Mouse (Mus musculus) natural killer cell, adult 2 months (primary cell): ENCODE results near the gene Parp16.

Source experiments
- DNase-seq, 2 experiments: peaks; one replicate each; pipeline ENCODE4 v3.0.0; 2022; ENCODE audit warnings: low spot score in 2 of 2

Gene Parp16

DNA sequence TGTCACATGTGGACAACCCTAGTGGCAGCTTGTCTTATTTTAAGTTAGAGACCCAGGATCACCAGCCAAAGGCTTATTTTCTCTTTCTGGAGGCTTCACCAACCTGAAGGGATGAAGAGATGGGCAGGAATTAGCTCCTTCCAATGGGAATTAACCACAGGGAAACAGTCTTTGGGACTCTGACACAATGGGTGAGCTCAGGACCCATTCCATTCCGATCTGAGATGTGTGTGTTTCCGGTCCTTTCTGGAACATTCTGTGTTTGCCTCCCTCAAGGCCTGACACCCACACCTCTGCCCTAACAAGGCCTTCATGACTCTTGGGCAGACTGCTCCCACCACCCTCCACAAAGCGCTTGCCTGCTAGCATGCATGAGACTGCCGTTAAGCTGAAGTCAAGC lies at the start of gene Parp16:
Parp16 (plus strand) TSS at position 301 of the 400 bp plus-strand sequence.
- DNase-seq = no peak

DNA sequence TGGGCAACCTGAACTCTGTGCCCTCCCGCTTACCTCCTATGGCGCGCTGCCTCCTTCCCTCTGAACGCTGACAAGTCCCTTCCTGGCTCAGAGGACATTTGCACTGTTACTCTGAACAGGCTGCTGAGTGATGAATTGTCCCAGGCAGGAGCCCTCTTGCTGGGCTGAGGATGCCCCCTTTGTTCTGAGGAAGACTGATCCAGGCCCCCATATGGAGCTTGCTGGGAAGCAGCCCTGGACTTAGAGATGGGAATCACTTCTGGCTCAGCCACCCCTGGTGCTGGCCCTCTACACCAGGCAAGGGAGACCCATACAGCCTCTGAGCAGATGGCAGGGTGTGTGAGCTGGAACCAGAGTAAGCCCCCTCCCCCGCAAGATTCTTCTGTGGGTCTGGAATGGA lies 49.2 kb upstream of the Parp16 start:
- DNase-seq = no peak

DNA sequence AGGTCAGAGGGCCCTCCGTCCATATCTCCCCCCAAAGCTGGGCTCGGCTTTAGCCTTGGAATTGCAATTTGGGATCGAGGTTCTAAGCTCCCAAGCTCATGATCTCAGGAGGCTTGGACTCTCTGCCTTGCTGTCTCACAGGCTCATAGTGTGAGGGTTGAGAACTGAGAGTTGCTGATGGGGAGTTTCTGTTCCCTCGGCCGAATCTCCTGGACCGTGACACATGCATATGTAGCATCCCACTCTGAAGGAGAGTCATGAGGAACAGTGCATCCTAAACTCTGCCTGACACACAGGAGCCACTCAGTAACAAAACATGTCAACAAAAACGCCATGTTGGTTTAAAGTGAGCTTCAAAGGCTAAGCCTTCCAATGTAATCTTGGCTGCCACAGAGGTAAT lies 46.6 kb upstream of the Parp16 start:
- no peak for DNase-seq

DNA sequence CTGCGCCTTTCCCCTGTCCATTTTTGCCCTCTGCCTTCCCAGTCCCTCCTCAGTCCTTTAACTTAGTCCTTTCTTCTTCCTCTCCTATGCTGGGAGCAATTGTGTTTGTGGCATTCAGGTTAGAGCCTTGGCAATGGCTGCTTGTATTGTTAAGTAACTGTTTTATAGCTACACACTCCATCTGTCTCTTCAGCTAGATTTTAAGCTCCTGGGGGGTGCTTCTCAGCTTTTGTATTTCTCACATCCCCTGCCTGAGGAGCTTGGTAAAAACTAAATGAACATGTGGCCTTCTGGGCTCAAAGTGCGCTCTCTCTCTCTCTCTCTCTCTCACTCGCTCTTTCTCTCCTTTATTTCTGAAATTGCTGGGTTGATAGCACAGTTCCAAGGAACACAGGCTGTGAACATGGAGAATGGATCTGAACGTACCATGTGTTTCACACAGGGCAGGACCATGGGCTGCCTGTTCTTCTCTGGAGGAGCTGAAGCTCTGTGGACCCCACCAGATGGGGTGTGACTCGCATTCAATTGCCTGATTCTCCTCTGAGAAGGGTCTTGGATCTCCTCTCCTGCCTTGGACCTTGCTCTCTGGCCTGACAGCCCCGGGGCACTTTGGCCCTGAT lies 42.3 kb upstream of the Parp16 start:
- no peak for DNase-seq

DNA sequence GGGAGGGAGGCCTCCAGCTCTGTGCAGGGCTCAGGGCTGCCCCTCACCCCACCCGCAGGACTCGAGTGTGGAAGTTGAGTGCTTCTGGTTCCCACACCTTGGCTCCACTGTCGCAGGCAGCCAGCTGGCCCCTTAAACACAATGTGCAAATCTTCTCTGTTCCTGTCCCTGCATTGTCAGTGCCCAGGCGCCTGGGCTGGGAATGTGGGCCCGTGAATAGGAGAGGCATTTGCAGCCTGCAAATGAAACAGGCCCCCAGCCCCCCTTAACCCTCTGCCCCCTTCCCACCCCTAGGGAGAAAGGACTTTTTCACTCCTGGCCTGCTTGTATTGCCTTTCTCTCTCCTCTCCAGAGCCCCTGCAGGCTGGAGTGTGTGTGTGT lies 41.8 kb upstream of the Parp16 start:
- DNase-seq = no peak

DNA sequence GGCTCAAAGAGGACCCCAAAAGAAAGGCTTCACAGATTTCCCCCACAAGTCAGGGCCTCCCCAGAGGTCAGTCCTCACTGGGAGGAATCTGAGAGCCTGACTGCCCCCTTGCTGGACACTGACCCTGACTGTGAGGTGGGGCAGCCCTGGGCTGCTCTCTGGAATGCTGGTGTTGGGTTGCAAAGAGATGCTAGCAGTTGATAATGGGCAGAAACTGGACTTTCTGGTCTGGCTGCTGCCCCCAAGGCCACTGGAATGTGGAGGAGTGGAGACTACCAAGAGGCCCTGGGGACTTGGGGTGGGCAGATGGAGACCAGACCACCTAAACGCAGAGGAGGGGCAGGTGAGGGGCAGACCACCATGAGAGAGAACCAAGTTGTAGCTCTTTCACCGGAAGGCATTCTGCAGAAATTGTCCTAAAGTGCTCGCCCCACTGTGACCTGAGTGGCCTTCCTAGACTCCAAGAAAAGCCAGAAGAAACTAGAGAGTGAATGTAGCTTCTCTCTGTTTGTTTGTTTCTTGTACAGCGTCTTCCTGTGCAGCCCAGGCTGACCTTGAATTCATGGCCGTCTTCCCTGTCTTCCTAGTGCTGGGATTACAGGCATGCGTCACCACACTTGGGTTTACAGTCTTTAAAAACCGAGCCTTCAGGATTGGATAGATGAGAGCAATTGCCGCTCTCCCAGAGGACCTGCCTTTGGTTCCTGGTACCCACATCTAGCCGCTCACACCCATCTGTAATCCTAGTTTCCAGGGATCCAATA lies 40.3 kb upstream of the Parp16 start:
- DNase-seq = no peak

DNA sequence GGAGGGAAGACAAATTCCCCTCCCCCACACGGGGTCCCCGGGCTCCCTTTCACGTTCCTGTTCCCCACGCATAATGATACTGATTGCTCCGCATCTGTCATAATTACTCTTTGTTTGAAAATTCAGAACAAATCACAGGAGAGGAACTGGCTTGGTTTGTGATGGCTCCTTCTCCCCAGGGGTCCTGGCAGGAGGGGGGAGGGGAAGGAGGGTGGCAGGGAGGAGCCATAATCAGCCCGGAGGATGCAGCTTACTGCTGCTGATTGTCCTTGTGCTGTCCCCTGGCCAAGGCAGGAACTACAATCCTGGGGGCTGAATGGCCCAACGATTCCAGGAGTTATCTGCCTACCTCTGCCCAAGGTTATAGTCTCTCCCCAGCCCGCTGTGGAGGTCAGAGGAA lies 38.5 kb upstream of the Parp16 start:
- no peak for DNase-seq

DNA sequence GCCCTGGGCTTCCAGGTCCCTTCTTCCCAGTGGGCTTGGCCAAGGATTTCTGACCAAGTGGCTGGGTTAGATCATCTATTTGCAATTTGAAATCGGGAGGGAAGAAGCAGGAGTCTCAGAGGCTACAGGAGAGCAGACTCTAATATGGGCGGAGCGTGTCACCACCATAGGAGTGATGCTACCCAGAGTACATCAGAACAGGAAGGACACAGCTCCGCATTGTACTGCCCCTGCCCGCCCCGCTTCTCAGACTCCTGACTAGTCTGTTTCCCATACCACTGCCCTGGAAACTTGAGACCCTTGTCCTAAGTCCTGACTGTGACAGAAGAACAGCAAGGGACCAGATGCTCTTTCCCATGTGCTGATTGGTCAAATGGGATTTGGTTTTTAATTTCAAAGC lies 37.5 kb upstream of the Parp16 start:
- no peak for DNase-seq

DNA sequence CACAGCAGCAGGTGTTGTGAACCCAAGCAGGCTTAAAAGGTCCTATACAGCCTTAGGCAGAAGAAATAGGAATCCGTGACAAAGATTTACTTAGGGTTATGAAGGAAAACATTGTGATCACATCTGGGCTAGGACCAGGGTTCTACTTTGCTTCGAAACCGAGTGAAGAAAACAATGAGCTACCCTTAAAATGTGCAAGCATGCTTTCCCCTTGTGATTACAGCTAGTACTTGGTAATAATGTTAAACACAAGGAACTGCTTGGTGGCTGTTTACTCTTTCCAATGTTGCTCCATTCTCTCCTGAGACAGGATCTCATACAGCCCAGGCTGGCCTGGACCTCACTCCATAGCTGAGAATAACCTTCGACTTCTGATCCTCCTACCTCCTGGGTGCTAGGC lies 34.0 kb upstream of the Parp16 start:
- DNase-seq = no peak

DNA sequence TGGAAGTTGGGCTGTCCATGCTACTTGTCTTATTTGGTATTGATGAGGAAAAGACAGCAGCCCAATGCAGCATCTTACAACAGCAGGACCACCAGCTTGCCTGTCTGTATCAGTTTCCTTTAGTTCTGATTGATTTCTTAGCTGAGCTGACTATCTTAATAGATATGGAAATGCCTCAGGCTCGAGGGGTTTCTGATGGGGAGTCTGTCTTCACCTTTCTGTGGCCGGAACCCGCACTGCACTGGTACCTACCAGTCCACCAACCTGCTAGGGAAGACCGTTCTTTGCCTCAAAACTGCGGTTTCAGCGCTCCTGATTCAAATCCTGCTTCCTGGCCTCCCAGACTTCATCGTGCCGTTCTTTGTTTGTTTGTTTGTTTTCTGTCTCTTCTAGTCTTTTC lies 33.3 kb upstream of the Parp16 start:
- DNase-seq = no peak

DNA sequence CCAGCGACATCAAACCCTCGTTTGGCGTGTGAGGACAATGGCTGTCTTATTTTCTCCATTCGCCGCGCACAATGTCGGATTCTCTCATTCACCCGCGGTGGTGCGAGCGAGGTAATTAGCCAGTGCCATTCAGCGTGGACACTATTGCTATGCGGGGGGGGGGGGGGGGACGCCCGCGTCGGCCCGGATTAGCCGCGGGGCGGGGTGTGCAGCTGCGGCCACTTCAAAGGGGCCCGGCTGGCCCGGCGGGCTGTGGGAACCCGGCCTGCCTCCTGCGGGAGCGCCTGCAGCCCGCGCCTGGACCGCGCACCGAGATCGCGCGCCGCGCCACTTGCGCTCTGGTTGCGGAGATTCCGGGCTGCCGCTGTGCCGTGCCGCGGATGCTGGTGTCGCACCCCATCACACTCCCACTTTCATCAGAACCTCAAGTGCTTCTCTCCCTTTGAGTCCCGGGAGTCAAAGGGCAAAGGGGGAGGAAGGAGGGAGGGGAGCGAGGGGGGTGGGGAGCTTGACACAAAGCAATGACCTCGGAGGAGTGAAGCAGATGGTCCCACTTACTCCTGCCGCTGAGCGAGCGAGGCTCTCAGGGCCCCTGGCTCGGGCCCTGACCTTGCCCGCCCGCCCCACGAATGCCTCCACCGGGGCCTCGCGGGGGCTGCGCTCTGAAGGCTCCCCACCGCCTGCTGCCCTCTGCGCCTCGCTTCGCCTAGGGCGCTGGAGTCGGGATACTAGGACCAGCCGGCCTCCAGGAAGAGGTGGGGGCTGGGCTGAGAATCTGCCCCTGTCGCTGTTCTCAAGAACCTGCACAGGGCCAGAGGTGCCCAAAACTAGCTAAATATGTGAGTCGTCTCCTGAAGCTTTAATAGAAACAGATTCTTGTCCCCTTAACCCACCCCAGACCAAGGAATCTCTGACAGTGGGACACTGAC lies 32.2 kb upstream of the Parp16 start:
- no peak for DNase-seq

DNA sequence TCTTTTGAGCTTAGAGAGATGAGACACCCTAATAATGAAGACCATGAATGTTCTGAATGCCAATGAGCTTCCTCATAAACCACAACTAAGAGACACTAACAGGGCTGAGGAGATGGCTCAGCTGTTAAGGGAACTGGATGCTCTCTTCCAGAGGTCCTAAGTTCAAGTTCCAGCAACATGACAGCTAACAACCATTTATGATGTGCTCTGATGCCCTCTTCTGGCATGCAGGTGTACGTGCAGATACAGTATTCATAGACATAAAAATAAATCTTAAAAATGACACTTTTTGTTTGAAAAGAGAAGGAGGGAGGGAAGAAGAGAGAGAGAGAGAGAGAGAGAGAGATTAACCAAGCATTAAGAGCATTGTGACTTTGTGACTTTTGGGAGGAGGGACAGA lies 30.3 kb upstream of the Parp16 start:
- DNase-seq = no peak

DNA sequence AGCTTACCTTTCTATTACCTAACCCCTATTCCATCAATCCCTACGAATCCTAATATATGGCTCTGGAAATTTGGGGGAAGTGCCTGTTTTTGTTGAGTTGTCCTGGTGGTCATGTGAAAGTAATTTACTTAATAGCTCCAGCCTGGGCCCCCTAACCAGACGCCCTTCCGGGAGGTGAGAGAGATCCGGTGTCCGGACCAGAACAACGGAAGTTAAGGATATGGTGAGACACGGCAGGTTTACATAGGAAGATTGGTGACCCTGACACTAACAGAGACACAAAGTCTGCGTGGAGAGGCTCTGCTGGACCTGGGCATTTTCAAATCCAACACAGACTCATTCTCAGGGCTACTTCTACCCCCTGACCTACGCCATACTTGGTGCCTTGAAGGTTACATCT lies 28.8 kb upstream of the Parp16 start:
- DNase-seq = no peak

DNA sequence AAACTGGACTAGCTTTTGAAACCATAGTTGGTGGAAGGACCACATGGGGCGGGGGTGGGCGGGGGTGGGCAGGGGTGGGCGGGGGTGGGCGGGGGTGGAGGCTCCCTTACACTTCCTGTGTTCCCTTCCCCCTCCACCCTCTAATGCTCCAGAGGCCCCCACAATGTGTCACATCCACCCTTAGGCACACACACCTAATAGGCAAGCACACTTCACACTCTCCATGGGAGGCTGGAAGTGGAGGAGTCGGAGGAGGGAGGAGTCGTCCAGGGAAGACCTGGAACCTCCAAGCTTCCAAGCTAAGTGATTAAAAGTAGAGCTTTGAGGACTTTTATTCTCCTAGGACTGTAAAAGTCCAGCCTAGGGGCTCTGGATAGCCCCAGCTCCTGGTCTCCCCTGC lies 26.6 kb upstream of the Parp16 start:
- DNase-seq = no peak

DNA sequence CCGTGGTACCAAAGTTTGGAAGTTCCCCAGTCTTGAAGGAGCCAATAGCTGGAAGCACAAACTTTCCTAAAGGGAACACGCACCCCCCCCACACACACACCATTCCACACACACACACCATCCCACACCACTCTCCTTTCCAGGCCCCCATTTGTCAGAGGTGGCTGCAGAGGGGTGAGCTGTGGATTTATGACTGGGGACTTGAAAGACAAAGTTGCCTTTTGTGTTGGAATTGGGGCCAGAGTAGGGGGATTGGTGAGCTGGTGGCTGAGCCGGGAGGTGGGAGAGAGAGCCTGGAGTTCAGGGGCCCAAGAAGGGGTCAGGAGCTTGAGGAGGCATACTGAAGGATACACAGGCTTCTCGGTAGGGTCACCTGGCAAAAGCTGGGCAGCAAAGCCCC lies 26.2 kb upstream of the Parp16 start:
- DNase-seq = no peak

DNA sequence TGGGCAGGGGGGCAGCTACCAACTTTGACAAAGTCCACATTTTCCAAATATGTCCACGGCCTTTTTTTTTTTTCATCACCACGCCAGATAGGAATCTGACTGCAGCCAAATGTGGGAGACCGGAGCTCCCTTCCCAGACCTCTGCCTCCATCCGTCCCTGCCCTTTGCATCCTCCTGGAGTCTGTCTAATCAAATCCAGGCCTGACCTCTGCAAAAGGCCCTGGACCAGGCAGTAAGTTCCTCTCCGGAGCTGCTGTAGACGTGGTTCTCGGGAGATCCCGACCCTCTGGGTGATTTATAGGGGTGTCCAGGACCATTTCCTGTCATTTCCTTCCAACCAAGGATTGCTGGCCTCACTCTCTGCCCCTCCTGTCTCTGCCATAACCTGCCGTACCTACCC lies 22.5 kb upstream of the Parp16 start:
- DNase-seq = no peak

DNA sequence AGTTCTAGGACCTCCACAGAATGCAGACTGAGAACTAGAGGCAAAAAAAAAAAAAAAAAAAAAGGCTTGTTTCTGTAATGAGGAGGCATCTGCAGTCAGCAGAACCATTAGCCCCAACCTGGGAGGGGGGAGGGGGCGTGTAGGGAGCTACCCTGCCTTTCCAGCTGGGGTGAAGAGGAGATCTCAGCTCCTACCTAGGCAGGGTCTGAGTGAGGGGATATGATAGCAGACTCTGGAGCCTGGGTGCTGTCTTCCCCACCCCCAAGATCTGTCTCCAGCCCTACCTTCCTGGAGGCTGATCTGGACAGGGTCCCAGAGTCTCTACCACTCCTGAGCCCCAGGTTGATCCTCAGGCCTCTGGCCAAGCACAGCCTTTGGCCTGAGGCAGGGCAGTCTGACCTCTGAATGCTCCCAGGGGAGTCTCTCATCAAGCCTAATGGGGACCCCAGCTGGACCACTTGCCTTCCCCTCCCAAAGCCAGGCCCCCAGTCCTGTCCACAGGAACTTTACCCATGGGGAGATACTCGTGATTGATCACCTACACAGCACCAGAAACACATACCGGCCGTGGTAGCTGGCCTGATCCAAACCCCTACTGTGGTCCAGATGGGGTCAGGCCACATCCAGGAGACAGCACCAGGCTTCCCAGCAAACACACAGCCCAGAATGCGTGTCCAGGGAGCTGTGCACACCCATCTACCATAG lies 19.8 kb upstream of the Parp16 start:
- DNase-seq = no peak

DNA sequence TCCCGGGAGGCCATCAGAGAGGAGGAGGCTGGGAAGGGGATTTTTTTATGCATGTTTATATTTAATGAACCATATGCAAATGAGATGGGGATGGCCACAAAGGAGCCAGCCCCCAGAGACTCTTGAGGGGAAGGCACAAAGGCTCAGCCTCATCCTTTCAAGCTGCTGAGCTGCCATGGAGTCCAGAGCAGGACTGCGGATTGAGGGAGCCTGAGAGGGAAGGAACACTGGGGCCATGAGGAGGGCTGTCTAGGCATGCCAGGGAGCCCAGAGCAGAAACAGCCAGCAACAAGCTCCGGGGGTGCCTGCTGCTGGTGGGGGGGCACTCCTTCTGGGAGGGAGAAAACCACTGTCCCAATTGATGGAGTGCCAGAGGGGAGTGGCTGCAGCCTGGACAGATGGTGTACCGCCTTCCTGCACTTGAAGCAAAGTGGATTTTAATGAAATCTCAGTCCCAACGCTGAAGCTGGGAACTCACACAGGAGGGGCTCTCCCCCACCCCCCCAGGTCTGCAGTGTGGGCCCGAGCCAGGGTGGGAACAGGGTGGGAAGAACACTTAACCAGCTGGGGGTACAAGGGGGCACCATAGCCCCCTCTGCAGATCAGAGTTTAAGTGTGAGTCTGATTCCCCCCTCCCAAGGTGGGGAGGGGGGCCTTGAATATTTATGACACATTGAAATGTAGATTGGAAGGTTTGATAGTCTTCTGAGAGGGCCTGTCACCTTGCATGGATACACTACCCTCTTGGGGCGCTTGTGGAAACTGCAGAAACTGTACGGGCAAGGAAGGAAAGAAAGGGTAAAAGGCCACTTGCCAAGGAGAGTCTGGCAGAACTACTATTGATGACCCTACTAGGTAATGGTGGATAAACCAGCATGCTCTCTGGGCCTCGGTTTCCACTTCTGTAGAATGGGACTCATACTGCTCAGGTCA lies 18.9 kb upstream of the Parp16 start:
- no peak for DNase-seq

DNA sequence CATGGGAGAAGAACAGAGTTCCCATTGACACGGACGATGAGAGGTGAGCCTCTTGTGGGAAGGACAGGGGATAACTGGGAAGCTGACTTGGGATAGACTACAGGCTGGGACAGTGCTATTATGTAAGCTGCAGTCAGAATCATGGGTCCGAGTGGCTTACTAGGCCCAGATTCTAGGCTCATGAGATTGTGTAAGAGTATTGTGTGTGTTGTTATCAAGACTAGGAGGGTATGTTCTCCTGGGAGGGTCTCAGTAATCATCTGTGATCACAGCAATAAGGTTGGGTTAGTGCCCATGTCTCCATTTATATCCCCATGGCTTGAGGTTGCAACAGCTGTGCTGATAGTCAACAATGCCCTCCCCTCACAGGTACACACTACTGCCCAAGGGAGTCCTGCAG lies 17.7 kb upstream of the Parp16 start:
- no peak for DNase-seq

DNA sequence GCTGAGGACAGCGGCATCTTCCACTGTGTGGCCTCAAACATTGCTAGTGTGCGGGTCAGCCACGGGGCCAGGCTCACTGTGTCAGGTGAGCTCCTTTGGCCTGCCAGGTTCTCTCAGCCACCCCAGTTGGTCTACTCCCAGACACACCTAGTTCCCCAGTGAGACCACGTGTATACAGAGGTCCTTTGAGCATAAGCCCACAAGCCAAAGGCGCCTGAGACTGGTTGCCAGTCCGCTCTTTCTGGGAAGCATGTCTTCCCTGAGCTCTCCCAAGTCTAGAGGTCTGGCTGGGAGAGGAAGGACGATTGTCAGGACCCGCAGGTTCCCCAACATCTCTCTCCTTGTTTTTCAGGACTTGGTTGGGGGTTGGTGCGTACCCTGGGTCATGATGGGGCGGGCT lies 17.2 kb upstream of the Parp16 start:
- DNase-seq = no peak
